Mouse (Mus musculus) CH12.LX (cell line): ENCODE measurements around the gene Napa. TPM values are rescaled to one million over a fixed set of nuclear protein-coding genes. Genes with fewer than 3 reads are reported as not detected.

ENCODE experiments used
- DNase-seq: peaks from one replicate; pipeline ENCODE4 v3.0.0-alpha.2; 2013; ENCODE audit errors: extremely low read depth
- H3K27ac ChIP-seq: 2 replicates; pipeline ENCODE4 v1.5.1; 2012; ENCODE audit warnings: low read depth, mild to moderate bottlenecking, control low read depth, moderate library complexity; ENCODE audit not compliant: insufficient read depth
- H3K27me3 ChIP-seq: replicated peaks from 2 replicates; pipeline ENCODE3; 2012; ENCODE audit warnings: inconsistent platforms
- H3K36me3 ChIP-seq, 2 experiments: replicated peaks in 1 of 2; 2 replicates each; pipeline versions ENCODE3 to v1.6.1; 2012; ENCODE audit warnings: inconsistent platforms in 1 of 2, low read length in 1 of 2, mild to moderate bottlenecking in 1 of 2, mixed read lengths in 1 of 2, moderate library complexity in 1 of 2; ENCODE audit not compliant: control insufficient read depth in 1 of 2, insufficient read depth in 1 of 2
- H3K4me1 ChIP-seq, 2 experiments: 2 replicates each; pipeline ENCODE4 v1.6.1; 2012; ENCODE audit warnings: inconsistent platforms in 1 of 2, moderate library complexity in 1 of 2; ENCODE audit not compliant: insufficient read depth in 2 of 2, control insufficient read depth in 1 of 2
- H3K4me2 ChIP-seq: 2 replicates; pipeline ENCODE4 v1.6.1; 2012; ENCODE audit warnings: low read depth, mild to moderate bottlenecking, control low read depth; ENCODE audit not compliant: poor library complexity, insufficient read depth, severe bottlenecking
- H3K4me3 ChIP-seq, 3 experiments: fragments of 150-350 bp in 1 of 3; sonication (generic) in 1 of 3; replicated peaks in 1 of 3; 2 replicates each; pipeline versions ENCODE3 to v1.5.1; 2011 to 2012; ENCODE audit warnings: low read depth in 2 of 3, low read length in 2 of 3, mild to moderate bottlenecking in 2 of 3, moderate library complexity in 2 of 3, control low read depth in 1 of 3, improper control_type of control experiment in 1 of 3, inconsistent platforms in 1 of 3, mixed read lengths in 1 of 3; ENCODE audit not compliant: poor library complexity in 1 of 3
- H3K79me2 ChIP-seq: replicated peaks from 2 replicates; pipeline ENCODE4 v1.6.1; 2012; ENCODE audit warnings: mild to moderate bottlenecking, moderate library complexity; ENCODE audit not compliant: control insufficient read depth, poor library complexity, insufficient read depth, severe bottlenecking; ENCODE audit errors: extremely low read depth
- H3K9ac ChIP-seq: 2 replicates; pipeline ENCODE4 v1.6.1; 2012; ENCODE audit warnings: low read depth, mild to moderate bottlenecking, control low read depth, moderate library complexity; ENCODE audit not compliant: insufficient read depth
- H3K9me3 ChIP-seq: replicated peaks from 2 replicates; pipeline ENCODE3; 2012; ENCODE audit warnings: low read length, inconsistent platforms, mixed read lengths
- BHLHE40 ChIP-seq: IDR thresholded peaks from 2 replicates; pipeline ENCODE4 v1.6.1; 2011; ENCODE audit warnings: mild to moderate bottlenecking, low read depth, low read length, improper control_type of control experiment
- CHD1 ChIP-seq: IDR thresholded peaks from 2 replicates; pipeline ENCODE4 v1.6.1; 2012; ENCODE audit warnings: low read depth, low read length, improper control_type of control experiment, inconsistent platforms
- CTCF ChIP-seq, 2 experiments: IDR thresholded peaks in 1 of 2; conservative IDR thresholded peaks in 1 of 2; 2 replicates each; pipeline ENCODE4 v1.5.1; 2011 to 2012; ENCODE audit warnings: low read depth in 2 of 2, low read length in 2 of 2, improper control_type of control experiment in 1 of 2, inconsistent platforms in 1 of 2, mild to moderate bottlenecking in 1 of 2, moderate library complexity in 1 of 2
- E2F4 ChIP-seq: IDR thresholded peaks from 2 replicates; pipeline ENCODE4 v1.6.1; 2011; ENCODE audit warnings: low read depth, low read length, improper control_type of control experiment; ENCODE audit not compliant: insufficient replicate concordance
- EP300 ChIP-seq: IDR thresholded peaks from 2 replicates; pipeline ENCODE4 v1.6.1; 2011; ENCODE audit warnings: low read length, improper control_type of control experiment
- ETS1 ChIP-seq: conservative IDR thresholded peaks from 2 replicates; pipeline ENCODE4 v1.6.1; 2012; ENCODE audit warnings: low read depth, mild to moderate bottlenecking, inconsistent platforms, low read length, improper control_type of control experiment, moderate library complexity
- IRF4 ChIP-seq: IDR thresholded peaks from 2 replicates; pipeline ENCODE4 v1.6.1; 2014; ENCODE audit warnings: low read depth, mild to moderate bottlenecking, inconsistent platforms, low read length, improper control_type of control experiment
- JUN ChIP-seq: IDR thresholded peaks from 2 replicates; pipeline ENCODE4 v1.6.1; 2011; ENCODE audit warnings: low read depth, mild to moderate bottlenecking, low read length, improper control_type of control experiment, moderate library complexity; ENCODE audit not compliant: insufficient read depth
- JUND ChIP-seq: conservative IDR thresholded peaks from 2 replicates; pipeline ENCODE4 v1.6.1; 2011; ENCODE audit warnings: low read depth, low read length, improper control_type of control experiment
- KAT2A ChIP-seq: IDR thresholded peaks from 2 replicates; pipeline ENCODE4 v1.6.1; 2012; ENCODE audit warnings: low read length, improper control_type of control experiment, inconsistent platforms; ENCODE audit not compliant: insufficient replicate concordance
- MAX ChIP-seq: IDR thresholded peaks from 2 replicates; pipeline ENCODE4 v1.6.1; 2011; ENCODE audit warnings: low read length, improper control_type of control experiment
- MAZ ChIP-seq: IDR thresholded peaks from 2 replicates; pipeline ENCODE4 v1.6.1; 2012; ENCODE audit warnings: low read depth, mild to moderate bottlenecking, inconsistent platforms, low read length, improper control_type of control experiment, moderate library complexity
- MEF2A ChIP-seq: IDR thresholded peaks from 2 replicates; pipeline ENCODE4 v1.6.1; 2014; ENCODE audit warnings: low read depth, mild to moderate bottlenecking, inconsistent platforms, low read length, improper control_type of control experiment, borderline replicate concordance
- MYC ChIP-seq: IDR thresholded peaks from 2 replicates; pipeline ENCODE4 v1.6.1; 2011; ENCODE audit warnings: low read depth, mild to moderate bottlenecking, improper control_type of control experiment, low read length
- NELFE ChIP-seq: IDR thresholded peaks from 2 replicates; pipeline ENCODE4 v1.6.1; 2011; ENCODE audit warnings: low read depth, low read length, improper control_type of control experiment
- PAX5 ChIP-seq: IDR thresholded peaks from 2 replicates; pipeline ENCODE4 v1.6.1; 2012; ENCODE audit warnings: low read length, inconsistent platforms, mixed read lengths
- POLR2A ChIP-seq: IDR thresholded peaks from 2 replicates; pipeline ENCODE4 v1.6.1; 2011; ENCODE audit warnings: low read depth, mild to moderate bottlenecking, improper control_type of control experiment, low read length
- RAD21 ChIP-seq: IDR thresholded peaks from 2 replicates; pipeline ENCODE4 v1.6.1; 2011; ENCODE audit warnings: low read depth, mild to moderate bottlenecking, low read length, improper control_type of control experiment, moderate library complexity
- SIN3A ChIP-seq: IDR thresholded peaks from 2 replicates; pipeline ENCODE4 v1.6.1; 2012; ENCODE audit warnings: low read length, improper control_type of control experiment, inconsistent platforms
- SMC3 ChIP-seq: IDR thresholded peaks from 2 replicates; pipeline ENCODE4 v1.6.1; 2011; ENCODE audit warnings: low read depth, low read length, improper control_type of control experiment
- TCF12 ChIP-seq: IDR thresholded peaks from 2 replicates; pipeline ENCODE4 v1.6.1; 2014; ENCODE audit warnings: low read depth, mild to moderate bottlenecking, inconsistent platforms, low read length, improper control_type of control experiment
- USF1 ChIP-seq: IDR thresholded peaks from 2 replicates; pipeline ENCODE4 v1.6.1; 2014; ENCODE audit warnings: low read depth, mild to moderate bottlenecking, inconsistent platforms, low read length, improper control_type of control experiment
- ZMIZ1 ChIP-seq: IDR thresholded peaks from 2 replicates; pipeline ENCODE4 v1.6.1; 2012; ENCODE audit warnings: low read depth, mild to moderate bottlenecking, inconsistent platforms, low read length, improper control_type of control experiment
- ZNF384 ChIP-seq: IDR thresholded peaks from 2 replicates; pipeline ENCODE4 v1.6.1; 2012; ENCODE audit warnings: low read depth, low read length, improper control_type of control experiment, inconsistent platforms
- dilution Hi-C: fragments of 300-500 bp; cut with MboI; formaldehyde crosslinking; loops from 2 replicates; pipeline ENCODE4 v1.14.3; 2020; ENCODE audit warnings: low sequenced_read_pairs; ENCODE audit not compliant: extremely low pct_unique_long_range_greater_than_20kb, extremely low pct_ligation_motif_present
- in situ Hi-C: fragments of 300-500 bp; cut with MboI; formaldehyde crosslinking; loops from 3 replicates; pipeline ENCODE4 v1.14.3; 2019; ENCODE audit warnings: low sequenced_read_pairs, low pct_ligation_motif_present, low pct_unique_long_range_greater_than_20kb, mixed read lengths
- polyA plus RNA-seq: library from polyadenylated mRNA; unstranded; fragments of >175 nt; gene quantifications from 2 replicates; pipeline ENCODE4 v1.2.1, GENCODE M21; 2012; ENCODE audit warnings: low read depth; ENCODE audit not compliant: insufficient read length
- total RNA-seq, 2 experiments: library from RNA; depleted of rRNA; stranded (reverse); fragments of 300-350 nt in 1 of 2; fragments of >200 nt in 1 of 2; gene quantifications; 2 replicates each; pipeline ENCODE4 v1.2.3; 2012 to 2014

The Napa gene
- total and polyA plus RNA-seq, 3 experiments: 84.8 to 112 (median 106) TPM

- TF ChIP-seq MAX (no peak), TCF12 (no peak), ZNF384 (no peak), EP300 (no peak), NELFE (no peak), JUND (no peak), JUN (no peak)
- no peaks in the 10 kb centered on the region for H3K79me2 ChIP-seq
- no peak overlapping the region for H3K9ac ChIP-seq
- dilution Hi-C loops (loop anchor here (25.0 kb wide), 1 partner anchor 199 kb away; the partner anchor contains the start of gene Ehd2), in situ Hi-C loops (no loop called here)
- peaks cover 13% of the 10 kb centered on the region for H3K9me3 ChIP-seq
- no peaks in the 10 kb centered on the region for H3K36me3 ChIP-seq
- no peak overlapping the region for H3K4me3 ChIP-seq
- H3K27me3 ChIP-seq: peaks cover 24% of the 10 kb centered on the region
- H3K4me2 ChIP-seq: no peak overlapping the region
- peaks cover 6 to 13% of the 10 kb centered on the region in 2 experiments for H3K4me1 ChIP-seq
- no peak for DNase-seq
- H3K27ac ChIP-seq: no peak overlapping the region
Observed at GRCm38 (mm10) chr7:16161302-16161701, 63.0 kb downstream of the Napa start.

- Histone ChIP-seq H3K9me3 (peaks cover 10% of the 10 kb centered on the region), H3K4me2 (no peak overlapping the region), H3K9ac (no peak overlapping the region), H3K27me3 (peaks cover 24% of the 10 kb centered on the region), H3K79me2 (no peaks in the 10 kb centered on the region), H3K4me1 (peaks cover 4 to 6% of the 10 kb centered on the region in 2 experiments), H3K4me3 (no peak overlapping the region), H3K36me3 (no peaks in the 10 kb centered on the region), H3K27ac (no peak overlapping the region)
- DNase-seq: no peak
- dilution Hi-C loops (loop anchor here (25.0 kb wide), 1 partner anchor 200 kb away; the partner anchor contains the start of gene Ehd2), in situ Hi-C loops (no loop called here)
- no peak for TF ChIP-seq MYC
- no peak for TF ChIP-seq CHD1
- no peak for TF ChIP-seq KAT2A
- TF ChIP-seq ZMIZ1: no peak
- TF ChIP-seq POLR2A: no peak
- no peak for TF ChIP-seq JUND
- no peak for TF ChIP-seq RAD21
- TF ChIP-seq SIN3A: no peak
- no peak for TF ChIP-seq MEF2A
- TF ChIP-seq SMC3: no peak
- TF ChIP-seq CTCF (conservative IDR thresholded peaks at IDR 0.05 in 1 of 2, IDR thresholded peaks at IDR 0.05 in 1 of 2; ENCODE audit: low read depth in 2 of 2, low read length in 2 of 2): no peak
- no peak for TF ChIP-seq MAX
- no peak for TF ChIP-seq IRF4
- TF ChIP-seq E2F4: no peak
- TF ChIP-seq PAX5: no peak
- no peak for TF ChIP-seq MAZ
- no peak for TF ChIP-seq ETS1
- TF ChIP-seq USF1: no peak
- TF ChIP-seq BHLHE40: no peak
Observed at GRCm38 (mm10) chr7:16162036-16162435, 63.8 kb downstream of the Napa start.

Other genes with a start within 250 kb of the Napa start
- not detected in 2 replicates for gene Crx, start 218.5 kb upstream of the Napa start, total RNA-seq (2012; rRNA removed)
- not detected in 2 replicates for gene Crx, start 218.5 kb upstream of the Napa start, total RNA-seq (2014; rRNA removed)
- gene Crx, start 218.5 kb upstream of the Napa start, polyA plus RNA-seq: not detected in 2 replicates
- gene Crxos, start 215.8 kb upstream of the Napa start, total RNA-seq (2012; rRNA removed): 0.71 TPM in 1 of 2 replicates, not detected in the other
- 1.1 and 1.7 TPM in 2 replicates for gene Crxos, start 215.8 kb upstream of the Napa start, total RNA-seq (2014; rRNA removed)
- gene Crxos, start 215.8 kb upstream of the Napa start, polyA plus RNA-seq: 0.94 and 1.5 TPM in 2 replicates
- gene Selenow, start 176.1 kb upstream of the Napa start, total RNA-seq (2012; rRNA removed): 62.2 and 65.2 TPM in 2 replicates
- gene Selenow, start 176.1 kb upstream of the Napa start, total RNA-seq (2014; rRNA removed): 44.1 and 44.9 TPM in 2 replicates
- 244 and 257 TPM in 2 replicates for gene Selenow, start 176.1 kb upstream of the Napa start, polyA plus RNA-seq
- gene Nop53, start 152.4 kb upstream of the Napa start, total RNA-seq (2012; rRNA removed): 234 and 310 TPM in 2 replicates
- 171 and 199 TPM in 2 replicates for gene Nop53, start 152.4 kb upstream of the Napa start, total RNA-seq (2014; rRNA removed)
- gene Nop53, start 152.4 kb upstream of the Napa start, polyA plus RNA-seq: 291 and 339 TPM in 2 replicates
- 4.7 and 7.0 TPM in 2 replicates for gene Ehd2, start 130.9 kb upstream of the Napa start, total RNA-seq (2012; rRNA removed)
- 1.1 and 1.2 TPM in 2 replicates for gene Ehd2, start 130.9 kb upstream of the Napa start, total RNA-seq (2014; rRNA removed)
- 4.4 and 5.2 TPM in 2 replicates for gene Ehd2, start 130.9 kb upstream of the Napa start, polyA plus RNA-seq
- 1.9 and 2.2 TPM in 2 replicates for gene Bicra, start 50.5 kb upstream of the Napa start, total RNA-seq (2012; rRNA removed)
- gene Bicra, start 50.5 kb upstream of the Napa start, total RNA-seq (2014; rRNA removed): 0.31 and 0.32 TPM in 2 replicates
- 9.8 and 10.2 TPM in 2 replicates for gene Bicra, start 50.5 kb upstream of the Napa start, polyA plus RNA-seq
- gene Zfp541, start 36.6 kb upstream of the Napa start, total RNA-seq (2012; rRNA removed): 0.08 TPM in 1 of 2 replicates, not detected in the other
- 0.12 TPM in 1 of 2 replicates, not detected in the other for gene Zfp541, start 36.6 kb upstream of the Napa start, total RNA-seq (2014; rRNA removed)
- gene Zfp541, start 36.6 kb upstream of the Napa start, polyA plus RNA-seq: 0.05 TPM in 1 of 2 replicates, not detected in the other
- 17.5 and 19.1 TPM in 2 replicates for gene Kptn, start 21.4 kb downstream of the Napa start, total RNA-seq (2012; rRNA removed)
- 25.4 and 25.8 TPM in 2 replicates for gene Kptn, start 21.4 kb downstream of the Napa start, total RNA-seq (2014; rRNA removed)
- gene Kptn, start 21.4 kb downstream of the Napa start, polyA plus RNA-seq: 14.2 and 14.5 TPM in 2 replicates
- gene Slc8a2, start 31.4 kb downstream of the Napa start, total RNA-seq (2012; rRNA removed): 0.04 TPM in 2 replicates
- gene Slc8a2, start 31.4 kb downstream of the Napa start, total RNA-seq (2014; rRNA removed): not detected in 2 replicates
- gene Slc8a2, start 31.4 kb downstream of the Napa start, polyA plus RNA-seq: 0.08 and 0.10 TPM in 2 replicates
- gene Meis3, start 76.6 kb downstream of the Napa start, total RNA-seq (2012; rRNA removed): 9.4 and 10.2 TPM in 2 replicates
- gene Meis3, start 76.6 kb downstream of the Napa start, total RNA-seq (2014; rRNA removed): 7.1 and 7.9 TPM in 2 replicates
- 10.1 and 11.8 TPM in 2 replicates for gene Meis3, start 76.6 kb downstream of the Napa start, polyA plus RNA-seq
- gene Dhx34, start 123.6 kb downstream of the Napa start, total RNA-seq (2012; rRNA removed): 14.8 and 18.0 TPM in 2 replicates
- gene Dhx34, start 123.6 kb downstream of the Napa start, total RNA-seq (2014; rRNA removed): 6.9 and 8.8 TPM in 2 replicates
- 11.8 and 15.2 TPM in 2 replicates for gene Dhx34, start 123.6 kb downstream of the Napa start, polyA plus RNA-seq
- 0.04 TPM in 2 replicates for gene C5ar2, start 145.7 kb downstream of the Napa start, total RNA-seq (2012; rRNA removed)
- gene C5ar2, start 145.7 kb downstream of the Napa start, total RNA-seq (2014; rRNA removed): 0.11 and 0.30 TPM in 2 replicates
- gene C5ar2, start 145.7 kb downstream of the Napa start, polyA plus RNA-seq: 0.22 and 0.33 TPM in 2 replicates
- not detected in 2 replicates for gene C5ar1, start 161.1 kb downstream of the Napa start, total RNA-seq (2012; rRNA removed)
- not detected in 2 replicates for gene C5ar1, start 161.1 kb downstream of the Napa start, total RNA-seq (2014; rRNA removed)
- not detected in 2 replicates for gene C5ar1, start 161.1 kb downstream of the Napa start, polyA plus RNA-seq
- gene Inafm1, start 175.2 kb downstream of the Napa start, total RNA-seq (2012; rRNA removed): 5.6 and 7.4 TPM in 2 replicates
- gene Inafm1, start 175.2 kb downstream of the Napa start, total RNA-seq (2014; rRNA removed): 1.1 and 1.5 TPM in 2 replicates
- 9.3 and 9.5 TPM in 2 replicates for gene Inafm1, start 175.2 kb downstream of the Napa start, polyA plus RNA-seq
- 47.6 and 53.3 TPM in 2 replicates for gene Ccdc9, start 188.3 kb downstream of the Napa start, total RNA-seq (2012; rRNA removed)
- gene Ccdc9, start 188.3 kb downstream of the Napa start, total RNA-seq (2014; rRNA removed): 32.0 and 37.5 TPM in 2 replicates
- 81.0 and 94.2 TPM in 2 replicates for gene Ccdc9, start 188.3 kb downstream of the Napa start, polyA plus RNA-seq
- gene Bbc3, start 209.9 kb downstream of the Napa start, total RNA-seq (2012; rRNA removed): 33.2 and 61.7 TPM in 2 replicates
- 23.2 and 25.4 TPM in 2 replicates for gene Bbc3, start 209.9 kb downstream of the Napa start, total RNA-seq (2014; rRNA removed)
- 22.2 and 23.3 TPM in 2 replicates for gene Bbc3, start 209.9 kb downstream of the Napa start, polyA plus RNA-seq